Mouse (Mus musculus): ENCODE data around the gene Mtrf1. TPM values are rescaled to one million over a fixed set of nuclear protein-coding genes. Genes with fewer than 3 reads are reported as not detected.
A peak's percentile ranks its signal among the peaks of the same experiment; 100 is the strongest.
"Not testable (repeated sequence)": the region's sequence is repeated elsewhere in the genome, so short reads cannot be mapped to it uniquely, and the experiment has no call there.

Gene Mtrf1
- polyA plus RNA-seq, 1 experiment from 2014 or later = 3.5 TPM

DNA sequence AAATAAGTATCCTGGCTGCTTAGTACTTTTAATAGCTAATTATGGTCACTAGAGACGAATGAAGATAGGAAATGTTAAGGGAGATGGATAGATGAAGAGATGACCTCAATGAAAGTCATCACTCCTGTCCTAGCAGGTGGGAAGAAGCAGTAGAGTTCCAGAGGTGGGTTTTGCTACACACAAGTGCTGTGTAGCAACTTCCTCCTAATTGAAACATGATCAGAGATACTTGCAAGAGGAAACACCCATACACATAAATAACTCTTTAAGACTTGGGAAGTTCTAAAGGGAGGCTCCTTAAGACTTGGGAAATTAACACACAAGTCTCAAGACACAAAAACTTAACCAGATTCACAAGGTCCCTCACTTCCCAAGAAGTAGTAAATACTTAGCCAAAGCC is 36.5 kb downstream of the Mtrf1 start:
- WGBS (ENCODE audit: insufficient replicate concordance) = 68% methylated on average over 1 of the region's 1 CpGs
- Histone ChIP-seq H3K36me3 (ENCODE audit: control insufficient read depth, insufficient read depth) (no peaks in the 10 kb centered on the region), H3K9ac (ENCODE audit: low read depth, low read length) (no peak overlapping the region), H3K4me2 (ENCODE audit: low read depth, low read length) (no peak overlapping the region), H3K4me1 (ENCODE audit: control insufficient read depth, low read depth, low read length) (no peaks in the 10 kb centered on the region), H3K27me3 (ENCODE audit: control insufficient read depth, insufficient read depth, low read depth, low read length) (no peaks in the 10 kb centered on the region), H3K4me3 (ENCODE audit: low read depth, low read length) (no peak overlapping the region), H3K27ac (ENCODE audit: low read length) (no peak overlapping the region), H3K9me3 (replicated peaks; ENCODE audit: control insufficient read depth, low read length) (no peaks in the 10 kb centered on the region)
- ATAC-seq (ENCODE audit: low read depth) = no peak

DNA sequence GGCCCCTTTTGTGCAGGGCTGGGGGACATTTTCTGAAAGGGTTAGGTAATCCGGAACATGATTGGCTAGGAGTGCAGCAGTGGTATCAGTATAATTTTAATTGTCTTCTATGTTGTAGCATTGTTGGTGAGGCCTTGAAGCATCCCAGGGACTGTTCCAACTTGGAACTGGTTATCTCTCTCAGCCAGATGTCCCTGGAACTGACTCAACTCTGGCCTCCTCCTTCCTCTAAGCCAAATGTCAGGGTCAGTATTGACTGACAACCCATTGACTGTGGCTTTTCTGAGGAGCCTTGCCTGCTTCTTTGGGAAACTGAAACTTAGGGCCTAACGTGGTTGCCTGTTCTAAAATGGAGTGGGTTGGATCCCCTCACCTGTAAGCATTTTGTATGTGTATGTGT is 43.1 kb downstream of the Mtrf1 start:
- 57% methylated on average over 2 of the region's 2 CpGs for WGBS (ENCODE audit: insufficient replicate concordance)
- ATAC-seq (ENCODE audit: low read depth) = peak; percentile 53; the same call in 1 of the 2 replicates
- H3K4me3 ChIP-seq (ENCODE audit: low read depth, low read length) = no peak overlapping the region
- no peaks in the 10 kb centered on the region for H3K27me3 ChIP-seq (ENCODE audit: control insufficient read depth, insufficient read depth, low read depth, low read length)
- no peak overlapping the region for H3K4me2 ChIP-seq (ENCODE audit: low read depth, low read length)
- no peak overlapping the region for H3K9ac ChIP-seq (ENCODE audit: low read depth, low read length)
- no peaks in the 10 kb centered on the region for H3K36me3 ChIP-seq (ENCODE audit: control insufficient read depth, insufficient read depth)
- peaks cover 4% of the 10 kb centered on the region; the same call in 1 of the 2 replicates for H3K4me1 ChIP-seq (ENCODE audit: control insufficient read depth, low read depth, low read length)
- H3K9me3 ChIP-seq (replicated peaks; ENCODE audit: control insufficient read depth, low read length) = no peaks in the 10 kb centered on the region
- H3K27ac ChIP-seq (ENCODE audit: low read length) = no peak overlapping the region

DNA sequence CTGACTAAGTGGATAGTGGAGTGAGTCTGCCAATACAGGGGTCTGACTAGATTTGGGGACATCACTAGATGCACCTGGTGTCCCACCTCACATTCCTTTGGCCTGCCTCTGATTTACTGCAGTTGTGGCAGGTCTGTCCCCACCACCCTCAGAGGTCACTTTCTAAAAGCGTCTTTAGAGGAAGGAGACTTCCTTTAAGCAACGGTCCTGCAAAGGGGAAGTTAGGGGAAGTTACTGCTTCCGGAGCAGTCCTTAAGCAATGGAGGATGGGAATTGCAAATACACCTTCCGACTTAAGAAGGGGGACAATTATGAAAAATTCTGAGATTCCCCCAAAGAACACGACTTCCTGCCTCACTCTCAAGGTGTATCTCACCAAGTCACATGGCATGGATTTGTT is 43.9 kb downstream of the Mtrf1 start:
- Histone ChIP-seq H3K27ac (ENCODE audit: low read length) (no peak overlapping the region), H3K27me3 (ENCODE audit: control insufficient read depth, insufficient read depth, low read depth, low read length) (no peaks in the 10 kb centered on the region), H3K9ac (ENCODE audit: low read depth, low read length) (no peak overlapping the region), H3K9me3 (replicated peaks; ENCODE audit: control insufficient read depth, low read length) (no peaks in the 10 kb centered on the region), H3K36me3 (ENCODE audit: control insufficient read depth, insufficient read depth) (no peaks in the 10 kb centered on the region), H3K4me3 (ENCODE audit: low read depth, low read length) (no peak overlapping the region), H3K4me1 (ENCODE audit: control insufficient read depth, low read depth, low read length) (peaks cover 4% of the 10 kb centered on the region; the same call in 1 of the 2 replicates), H3K4me2 (ENCODE audit: low read depth, low read length) (no peak overlapping the region)
- no peak for ATAC-seq (ENCODE audit: low read depth)
- 31% methylated on average over 5 of the region's 5 CpGs for WGBS (ENCODE audit: insufficient replicate concordance)

DNA sequence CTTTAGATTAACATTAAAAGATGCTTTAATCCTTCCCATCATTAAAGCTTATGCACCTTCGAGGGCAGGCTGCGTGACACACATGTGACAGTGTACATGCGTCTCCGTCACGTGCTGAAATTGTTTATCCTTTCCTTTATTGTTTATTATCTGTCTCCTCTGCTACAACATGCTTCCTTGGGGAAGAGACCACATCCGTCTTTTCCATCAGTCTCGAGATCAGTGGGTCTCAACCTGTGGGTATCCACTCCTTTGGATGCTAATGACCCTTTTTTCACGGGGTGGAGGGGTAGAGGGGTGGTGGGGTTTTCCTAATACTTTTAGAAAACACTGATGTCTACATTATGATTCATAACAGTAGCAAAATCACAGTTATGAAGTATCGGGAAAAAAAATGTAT is 47.0 kb downstream of the Mtrf1 start:
- no peaks in the 10 kb centered on the region for H3K9me3 ChIP-seq (replicated peaks; ENCODE audit: control insufficient read depth, low read length)
- no peaks in the 10 kb centered on the region for H3K36me3 ChIP-seq (ENCODE audit: control insufficient read depth, insufficient read depth)
- peaks cover 4% of the 10 kb centered on the region; the same call in 1 of the 2 replicates for H3K4me1 ChIP-seq (ENCODE audit: control insufficient read depth, low read depth, low read length)
- H3K4me3 ChIP-seq (ENCODE audit: low read depth, low read length) = no peak overlapping the region
- no peaks in the 10 kb centered on the region for H3K27me3 ChIP-seq (ENCODE audit: control insufficient read depth, insufficient read depth, low read depth, low read length)
- 69% methylated on average over 9 of the region's 9 CpGs for WGBS (ENCODE audit: insufficient replicate concordance)
- ATAC-seq (ENCODE audit: low read depth) = no peak
- H3K4me2 ChIP-seq (ENCODE audit: low read depth, low read length) = no peak overlapping the region
- H3K27ac ChIP-seq (ENCODE audit: low read length) = no peak overlapping the region
- H3K9ac ChIP-seq (ENCODE audit: low read depth, low read length) = no peak overlapping the region

DNA sequence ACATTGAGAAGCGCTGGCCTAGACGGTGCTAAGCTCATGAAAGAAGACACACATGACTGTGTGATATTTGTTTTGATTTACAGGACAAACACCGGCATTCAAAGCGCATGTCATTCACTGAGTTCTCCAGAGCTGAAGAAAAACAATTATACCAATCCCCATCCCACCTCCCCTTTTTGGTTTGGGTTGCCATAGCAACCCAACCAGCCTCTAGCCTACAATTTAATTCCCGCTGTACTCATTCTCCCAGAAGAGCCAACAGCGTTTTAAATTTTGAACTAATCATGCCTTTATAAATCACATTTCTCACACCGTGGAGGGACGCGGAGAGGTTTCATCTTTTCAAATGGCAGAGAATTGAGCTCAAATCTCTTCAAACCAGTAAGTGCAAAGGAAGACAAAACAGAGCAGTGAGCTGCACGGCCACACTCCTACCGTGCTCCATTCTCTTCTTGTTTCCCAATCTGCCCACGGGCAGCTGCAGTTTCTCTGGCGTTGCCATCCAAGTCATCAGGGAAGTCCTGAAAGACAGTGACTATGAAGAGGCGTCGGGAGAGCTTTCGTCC is 47.6 kb downstream of the Mtrf1 start:
- H3K4me2 ChIP-seq (ENCODE audit: low read depth, low read length) = 0 out of 2 replicates have a peak overlapping the region, but pooled peaks have one; percentile 0
- H3K27me3 ChIP-seq (ENCODE audit: control insufficient read depth, insufficient read depth, low read depth, low read length) = no peaks in the 10 kb centered on the region
- H3K9me3 ChIP-seq (replicated peaks; ENCODE audit: control insufficient read depth, low read length) = no peaks in the 10 kb centered on the region
- no peaks in the 10 kb centered on the region for H3K36me3 ChIP-seq (ENCODE audit: control insufficient read depth, insufficient read depth)
- no peak for ATAC-seq (ENCODE audit: low read depth)
- peaks cover 4% of the 10 kb centered on the region; the same call in 1 of the 2 replicates for H3K4me1 ChIP-seq (ENCODE audit: control insufficient read depth, low read depth, low read length)
- no peak overlapping the region for H3K4me3 ChIP-seq (ENCODE audit: low read depth, low read length)
- 74% methylated on average over 16 of the region's 16 CpGs for WGBS (ENCODE audit: insufficient replicate concordance)
- no peak overlapping the region for H3K27ac ChIP-seq (ENCODE audit: low read length)
- H3K9ac ChIP-seq (ENCODE audit: low read depth, low read length) = no peak overlapping the region

DNA sequence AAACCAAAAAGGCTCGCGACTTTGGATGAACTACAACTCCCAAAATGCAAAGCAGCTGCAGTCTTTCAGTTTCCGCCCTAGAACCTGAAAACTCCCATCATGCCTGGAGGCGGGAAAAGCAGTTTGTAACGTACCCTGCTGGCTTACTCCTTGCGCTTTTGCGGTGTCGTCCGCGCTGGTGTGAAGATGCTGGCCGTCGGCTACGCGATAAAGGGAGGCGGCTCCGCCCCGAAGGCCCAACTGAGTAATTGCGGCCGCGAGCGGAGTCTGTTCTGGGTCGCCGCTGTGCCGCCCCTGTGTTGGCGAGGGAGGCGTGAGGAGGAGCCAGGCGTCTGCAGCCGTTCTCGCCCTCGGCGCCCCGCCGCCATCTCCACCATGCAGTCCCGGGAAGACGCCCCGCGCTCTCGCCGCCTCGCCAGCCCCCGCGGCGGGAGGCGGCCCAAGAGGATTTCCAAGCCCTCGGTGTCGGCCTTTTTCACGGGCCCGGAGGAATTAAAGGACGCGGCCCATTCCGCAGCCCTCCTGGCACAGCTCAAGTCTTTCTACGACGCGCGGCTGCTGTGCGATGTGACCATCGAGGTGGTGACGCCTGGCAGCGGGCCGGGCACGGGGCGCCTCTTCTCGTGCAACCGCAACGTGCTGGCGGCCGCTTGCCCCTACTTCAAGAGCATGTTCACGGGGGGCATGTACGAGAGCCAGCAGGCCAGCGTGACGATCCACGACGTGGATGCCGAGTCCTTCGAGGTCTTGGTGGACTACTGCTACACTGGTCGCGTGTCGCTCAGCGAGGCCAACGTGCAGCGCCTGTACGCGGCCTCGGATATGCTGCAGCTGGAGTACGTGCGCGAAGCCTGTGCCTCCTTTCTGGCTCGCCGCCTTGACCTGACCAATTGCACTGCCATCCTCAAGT is 54.4 kb downstream of the Mtrf1 start, which contains the start of gene Kbtbd6:
Gene Kbtbd6, plus strand, starts transcription at position 155 of the 910 bp plus-strand sequence.
- ATAC-seq (ENCODE audit: low read depth) = peak; percentile 94
- H3K9me3 ChIP-seq (replicated peaks; ENCODE audit: control insufficient read depth, low read length); H3K4me1 ChIP-seq (ENCODE audit: control insufficient read depth, low read depth, low read length); H3K27me3 ChIP-seq (ENCODE audit: control insufficient read depth, insufficient read depth, low read depth, low read length); H3K36me3 ChIP-seq (ENCODE audit: control insufficient read depth, insufficient read depth): not testable (repeated sequence)
- peak within 1 kb of the TSS; percentile 75 for H3K4me2 ChIP-seq (ENCODE audit: low read depth, low read length)
- WGBS (ENCODE audit: insufficient replicate concordance) = 12% methylated on average over 38 of the region's 89 CpGs
- peak within 1 kb of the TSS; percentile 73 for H3K9ac ChIP-seq (ENCODE audit: low read depth, low read length)
- H3K4me3 ChIP-seq (ENCODE audit: low read depth, low read length) = peak within 1 kb of the TSS; percentile 74
- peak within 1 kb of the TSS; percentile 93 for H3K27ac ChIP-seq (ENCODE audit: low read length)

DNA sequence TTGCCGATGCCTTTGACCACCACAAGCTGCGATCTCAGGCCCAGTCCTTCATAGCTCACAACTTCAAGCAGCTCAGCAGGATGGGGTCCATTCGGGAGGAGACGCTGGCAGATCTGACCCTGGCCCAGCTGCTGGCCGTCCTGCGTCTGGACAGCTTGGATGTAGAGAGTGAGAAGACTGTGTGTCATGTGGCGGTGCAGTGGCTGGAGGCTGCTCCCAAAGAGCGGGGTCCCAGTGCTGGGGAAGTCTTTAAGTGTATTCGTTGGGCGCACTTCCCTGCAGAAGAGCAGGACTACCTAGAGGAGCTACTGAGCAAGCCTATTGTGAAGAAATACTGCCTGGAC is 55.0 kb downstream of the Mtrf1 start:
- not testable (repeated sequence) for H3K9ac ChIP-seq (ENCODE audit: low read depth, low read length); ATAC-seq (ENCODE audit: low read depth); H3K36me3 ChIP-seq (ENCODE audit: control insufficient read depth, insufficient read depth); H3K27me3 ChIP-seq (ENCODE audit: control insufficient read depth, insufficient read depth, low read depth, low read length); H3K9me3 ChIP-seq (replicated peaks; ENCODE audit: control insufficient read depth, low read length); H3K4me1 ChIP-seq (ENCODE audit: control insufficient read depth, low read depth, low read length); H3K27ac ChIP-seq (ENCODE audit: low read length)
- Histone ChIP-seq H3K4me3 (ENCODE audit: low read depth, low read length) (peak overlapping the region; percentile 21; the same call in 1 of the 2 replicates), H3K4me2 (ENCODE audit: low read depth, low read length) (peak overlapping the region; percentile 32)
- WGBS (ENCODE audit: insufficient replicate concordance) = 97% methylated on average over 5 of the region's 10 CpGs

DNA sequence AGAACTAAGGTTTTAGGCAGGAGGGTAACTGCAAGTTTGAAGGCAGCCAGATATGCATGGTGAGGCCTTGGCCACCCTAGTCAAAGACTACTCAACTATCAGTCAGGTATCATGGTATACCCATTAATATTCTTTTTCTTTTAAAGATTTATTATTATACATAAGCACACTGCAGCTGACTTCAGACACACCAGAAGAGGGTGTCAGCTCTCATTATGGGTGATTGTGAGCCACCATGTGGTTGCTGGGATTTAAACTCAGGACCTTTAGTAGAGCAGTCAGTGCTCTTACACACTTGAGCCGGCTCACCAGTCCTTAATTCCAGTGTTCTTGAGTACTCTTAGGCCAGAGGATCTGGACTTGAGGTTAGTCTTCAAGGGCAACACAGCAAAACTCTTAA is 62.8 kb downstream of the Mtrf1 start:
- no peak for ATAC-seq (ENCODE audit: low read depth)
- no peaks in the 10 kb centered on the region for H3K9me3 ChIP-seq (replicated peaks; ENCODE audit: control insufficient read depth, low read length)
- H3K36me3 ChIP-seq (ENCODE audit: control insufficient read depth, insufficient read depth) = peaks cover 27% of the 10 kb centered on the region
- H3K4me1 ChIP-seq (ENCODE audit: control insufficient read depth, low read depth, low read length) = no peaks in the 10 kb centered on the region
- H3K4me3 ChIP-seq (ENCODE audit: low read depth, low read length) = no peak overlapping the region
- no peak overlapping the region for H3K9ac ChIP-seq (ENCODE audit: low read depth, low read length)
- no peaks in the 10 kb centered on the region for H3K27me3 ChIP-seq (ENCODE audit: control insufficient read depth, insufficient read depth, low read depth, low read length)
- H3K27ac ChIP-seq (ENCODE audit: low read length) = no peak overlapping the region
- 77% methylated on average over 1 of the region's 1 CpGs for WGBS (ENCODE audit: insufficient replicate concordance)
- H3K4me2 ChIP-seq (ENCODE audit: low read depth, low read length) = no peak overlapping the region

DNA sequence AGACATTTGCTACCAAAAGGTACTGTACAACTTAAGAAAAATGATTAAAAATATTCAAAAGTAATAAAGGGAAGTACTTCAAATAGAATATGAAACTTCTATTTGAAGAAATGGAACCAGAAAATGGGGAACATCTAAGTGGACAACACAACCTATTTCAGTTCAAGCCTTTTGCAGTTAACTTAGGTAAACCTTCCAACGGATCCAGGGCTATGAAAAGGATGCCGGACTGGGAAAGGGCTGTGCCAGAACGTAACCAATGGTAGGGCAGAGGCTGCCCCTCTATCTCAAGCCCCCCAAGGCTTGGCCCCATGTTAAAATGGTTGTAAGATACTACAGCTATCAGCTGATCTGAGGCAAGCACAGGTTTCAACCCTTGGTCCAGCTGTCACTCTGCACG is 63.4 kb downstream of the Mtrf1 start:
- H3K27me3 ChIP-seq (ENCODE audit: control insufficient read depth, insufficient read depth, low read depth, low read length) = no peaks in the 10 kb centered on the region
- WGBS (ENCODE audit: insufficient replicate concordance) = 84% methylated on average over 4 of the region's 4 CpGs
- H3K27ac ChIP-seq (ENCODE audit: low read length) = no peak overlapping the region
- H3K4me1 ChIP-seq (ENCODE audit: control insufficient read depth, low read depth, low read length) = no peaks in the 10 kb centered on the region
- ATAC-seq (ENCODE audit: low read depth) = no peak
- H3K36me3 ChIP-seq (ENCODE audit: control insufficient read depth, insufficient read depth) = peaks cover 31% of the 10 kb centered on the region
- H3K4me3 ChIP-seq (ENCODE audit: low read depth, low read length) = no peak overlapping the region
- no peaks in the 10 kb centered on the region for H3K9me3 ChIP-seq (replicated peaks; ENCODE audit: control insufficient read depth, low read length)
- no peak overlapping the region for H3K4me2 ChIP-seq (ENCODE audit: low read depth, low read length)
- no peak overlapping the region for H3K9ac ChIP-seq (ENCODE audit: low read depth, low read length)
